Mouse (Mus musculus) ovary, adult 18-20 months (tissue): ENCODE data around the gene Ppox.
"Not testable (repeated sequence)": the region's sequence is repeated elsewhere in the genome, so short reads cannot be mapped to it uniquely, and the experiment has no call there.

Experiments
- DNase-seq: peaks from one replicate; pipeline ENCODE4 v3.0.0; 2022; ENCODE audit warnings: low spot score, mixed read lengths

Ppox gene

DNA sequence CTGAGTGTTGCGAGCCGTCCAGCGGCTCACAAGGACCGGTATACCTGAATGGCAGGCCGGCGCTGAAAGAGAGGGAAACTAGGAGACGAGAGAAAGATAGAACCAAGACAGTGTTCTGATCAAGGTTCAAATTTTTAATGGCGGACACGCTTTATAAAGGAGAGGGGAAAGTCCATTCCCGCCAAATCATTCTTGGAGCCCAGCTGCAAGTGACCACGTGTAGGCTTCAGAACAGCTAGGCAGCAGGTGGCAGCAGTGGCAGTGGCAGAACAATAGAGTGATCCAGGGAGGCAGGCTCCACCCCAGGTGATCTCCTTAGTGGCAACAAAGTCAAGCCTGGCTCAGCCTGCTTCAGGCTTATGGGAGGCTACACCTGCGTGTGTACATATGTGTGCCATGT lies 39.0 kb downstream of the Ppox start:
- DNase-seq = not testable (repeated sequence)

DNA sequence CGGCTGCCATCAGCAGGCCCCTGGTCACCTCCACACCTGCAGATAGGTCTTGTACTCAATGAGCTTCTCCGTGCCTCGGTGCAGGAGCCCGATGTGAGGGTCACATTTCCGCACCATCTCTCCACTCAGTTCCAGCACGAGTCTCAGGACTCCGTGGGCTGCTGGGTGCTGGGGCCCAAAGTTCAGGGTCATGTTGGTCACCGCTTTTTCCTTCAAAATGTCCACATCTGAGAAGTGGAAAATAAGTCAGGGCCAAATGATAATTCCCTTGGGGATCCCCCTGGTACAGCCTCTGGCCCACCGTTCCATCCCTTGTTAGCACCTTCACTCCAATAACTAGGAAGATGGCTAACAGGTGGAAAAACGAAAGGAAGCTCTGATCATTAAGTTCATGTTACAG lies 40.1 kb downstream of the Ppox start:
- no peak for DNase-seq

DNA sequence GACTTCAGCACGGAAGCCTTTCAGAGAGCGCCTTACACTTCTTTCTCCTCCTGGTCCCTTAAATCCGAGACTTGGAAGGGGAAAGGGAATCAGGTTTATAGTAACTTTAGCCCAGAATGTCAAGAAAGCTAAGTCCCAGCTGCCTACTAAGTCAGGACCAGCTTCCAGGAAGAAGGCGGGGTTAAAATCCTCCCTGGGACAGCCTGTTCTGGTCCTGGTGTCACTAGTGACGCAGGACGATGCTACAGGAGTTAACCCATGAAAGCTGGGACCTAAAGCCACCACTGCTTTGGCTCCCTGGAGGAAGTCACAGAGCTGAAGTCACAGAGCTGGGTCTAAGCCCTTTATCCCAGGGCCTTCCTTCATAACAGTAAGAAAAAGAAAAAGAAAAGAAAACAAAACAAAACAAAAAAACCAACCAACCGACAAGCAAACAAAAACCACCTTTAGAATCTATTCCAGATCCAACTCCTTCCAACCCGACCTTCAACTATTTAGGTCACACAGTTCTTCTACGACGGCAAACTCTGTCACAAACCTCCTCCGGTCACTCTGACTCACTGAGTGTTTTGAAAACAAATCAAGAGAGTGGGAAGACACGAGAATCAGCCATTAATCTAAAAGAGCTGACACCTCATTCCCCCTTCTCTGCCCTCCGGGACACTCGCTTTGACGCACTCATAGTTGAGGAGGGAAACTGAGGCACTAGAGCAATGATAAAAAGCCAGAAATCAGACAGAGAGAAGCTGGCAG lies 40.8 kb downstream of the Ppox start:
- no peak for DNase-seq

DNA sequence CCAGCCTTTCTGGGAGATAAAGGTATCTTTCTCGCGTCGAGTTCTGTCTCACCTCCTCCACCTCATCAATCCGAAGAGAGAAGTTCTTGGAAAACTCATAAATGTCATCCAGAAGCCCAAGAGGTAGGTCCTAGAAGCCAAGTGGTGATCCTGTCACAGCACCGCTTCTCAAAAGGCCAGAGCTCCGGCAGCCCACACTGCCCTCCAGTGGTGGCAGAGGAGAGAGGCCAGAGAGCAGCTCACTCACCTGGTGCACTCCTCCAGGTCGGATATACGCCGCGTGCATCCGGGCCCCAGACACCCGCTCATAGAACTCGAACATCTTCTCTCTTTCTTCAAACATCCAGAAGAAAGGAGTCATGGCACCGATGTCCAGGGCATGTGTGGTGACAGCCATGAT lies 42.5 kb downstream of the Ppox start:
- DNase-seq = no peak

DNA sequence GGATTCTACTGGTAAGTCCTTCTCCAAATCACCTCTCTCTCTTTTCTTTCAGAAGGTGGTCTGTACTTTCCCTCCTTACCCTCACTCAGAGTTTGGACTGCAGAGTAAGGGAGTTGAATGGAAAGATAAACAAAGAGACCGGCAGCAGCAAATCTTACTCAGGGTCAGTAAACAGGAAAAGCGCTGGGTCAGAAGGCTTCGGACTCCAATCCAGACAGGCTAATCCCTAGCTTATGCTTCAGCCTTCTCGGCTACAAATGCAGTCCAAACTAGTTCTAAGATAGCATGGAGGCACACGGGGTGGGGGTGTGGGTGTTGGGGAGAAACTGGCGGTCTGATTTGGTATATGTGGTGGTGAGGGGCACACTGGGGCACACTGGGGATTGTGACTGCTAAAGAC lies 43.5 kb downstream of the Ppox start:
- no peak for DNase-seq

DNA sequence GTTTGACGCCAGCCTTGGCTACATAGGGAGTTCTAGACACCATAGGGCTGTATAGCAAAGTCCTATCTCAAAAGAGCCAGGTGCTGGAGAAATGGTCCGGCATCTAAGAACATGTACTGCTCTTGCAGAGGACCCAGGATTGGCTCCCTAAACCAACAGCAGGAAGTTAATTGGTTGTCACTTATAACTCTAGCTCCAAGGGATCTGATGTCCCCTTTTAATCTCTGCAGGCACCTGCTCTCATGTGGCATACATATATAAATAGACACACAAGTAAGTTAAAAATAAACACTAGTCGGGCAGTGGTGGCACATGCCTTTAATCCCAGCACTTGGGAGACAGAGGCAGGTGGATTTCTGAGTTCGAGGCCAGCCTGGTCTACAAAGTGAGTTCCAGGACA lies 45.2 kb downstream of the Ppox start:
- DNase-seq = no peak

DNA sequence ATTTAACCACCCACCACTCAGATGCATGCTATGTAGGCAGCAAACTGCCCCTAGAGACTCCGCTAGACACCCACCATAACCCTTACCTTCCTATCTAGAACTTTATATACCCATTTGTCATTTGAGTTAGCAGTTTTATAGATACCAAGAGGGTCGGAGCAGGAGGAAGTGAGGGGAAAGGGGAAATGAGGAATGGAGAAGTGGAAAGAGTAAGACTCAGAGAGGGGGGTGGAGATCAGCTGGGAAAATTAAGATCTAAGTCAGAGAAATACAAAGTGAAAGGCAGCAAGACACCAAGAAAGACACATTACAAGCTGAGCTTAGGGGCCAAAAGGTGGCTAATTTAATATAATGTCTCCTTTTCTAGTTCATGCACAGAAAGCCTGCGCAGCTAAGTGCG lies 46.4 kb downstream of the Ppox start:
- DNase-seq = no peak

DNA sequence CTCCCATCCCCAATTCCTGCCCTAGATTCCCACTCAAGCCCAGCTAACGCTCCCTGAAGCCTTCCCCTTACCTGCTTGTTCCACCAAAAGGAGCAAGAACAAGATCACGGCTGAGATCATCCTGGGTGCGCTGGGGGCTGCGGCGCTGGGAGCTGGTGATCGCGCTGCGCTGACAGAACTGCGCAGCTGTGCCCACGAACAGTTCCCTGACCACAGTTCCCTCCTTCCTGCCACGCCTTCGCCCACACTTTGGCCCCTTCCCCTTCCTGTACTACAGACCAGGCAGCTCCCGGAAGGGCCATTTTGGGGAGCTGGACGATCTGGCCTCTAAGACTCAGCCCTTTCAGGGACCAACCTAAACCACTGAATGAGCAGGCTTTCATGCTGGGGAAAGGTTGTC lies 46.9 kb downstream of the Ppox start, which contains the start of gene Fcer1g:
Fcer1g (minus strand) TSS at position 240 of the 400 bp plus-strand sequence.
- no peak for DNase-seq

DNA sequence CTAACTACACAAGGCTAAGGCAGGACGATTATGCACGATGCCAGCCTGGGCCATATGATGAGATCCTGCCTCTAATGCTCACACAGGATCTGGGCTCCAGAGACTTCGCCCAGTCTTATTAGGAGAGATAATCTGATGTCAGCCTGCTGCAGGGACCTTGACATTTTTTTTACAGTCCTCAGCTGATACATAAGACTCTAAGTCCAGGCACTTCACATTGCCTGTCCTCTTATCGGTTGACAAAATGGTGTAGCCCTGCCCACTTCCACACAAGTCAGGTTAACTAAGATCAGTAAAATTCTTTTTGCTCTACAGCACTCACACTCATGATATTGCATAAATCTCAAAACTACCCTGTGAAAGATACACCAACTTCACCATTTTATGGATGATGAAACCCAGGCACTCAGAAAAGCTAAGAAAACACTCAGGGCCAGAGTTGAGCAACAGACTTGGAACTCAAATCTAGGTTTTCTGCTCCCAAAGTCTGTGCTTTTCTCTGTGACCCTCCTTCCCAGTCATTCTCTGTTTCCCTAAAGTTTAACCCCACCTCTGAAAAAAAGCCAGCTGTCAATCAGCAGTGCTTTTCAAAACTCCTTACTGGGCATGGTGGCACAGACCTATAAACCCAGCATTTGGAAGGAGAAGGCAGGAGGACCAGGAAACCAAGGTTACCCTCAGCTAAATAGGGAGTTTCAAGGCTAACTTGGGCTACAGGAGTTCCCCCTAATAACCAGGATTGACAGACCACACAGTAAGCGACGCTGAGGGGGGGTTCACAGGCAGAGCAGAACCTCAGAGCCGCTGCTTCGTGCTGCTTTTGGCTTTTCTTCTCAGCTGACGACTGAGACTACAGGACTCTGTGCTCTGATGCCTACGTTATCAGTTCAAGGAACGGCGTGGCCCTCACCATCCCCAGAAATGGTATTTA lies 47.9 kb downstream of the Ppox start:
- no peak for DNase-seq

DNA sequence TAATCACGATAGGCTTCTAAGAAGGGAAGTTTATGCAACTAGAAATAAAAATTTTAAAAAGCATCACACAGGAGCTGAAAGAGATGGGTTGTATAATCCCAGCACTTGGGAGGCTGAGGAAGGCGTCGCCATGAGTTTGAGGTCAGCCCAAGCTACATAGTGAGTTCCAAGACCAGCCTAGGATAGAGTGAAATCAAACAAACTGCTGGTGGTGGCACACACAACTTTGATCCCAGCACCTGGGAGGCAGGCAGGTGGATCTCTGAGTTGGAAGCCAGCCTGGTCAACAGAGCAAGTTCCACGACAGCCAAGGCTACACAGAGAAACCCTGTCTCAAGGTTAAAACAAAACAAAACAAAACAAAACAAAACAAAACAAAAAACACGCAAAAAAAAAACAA lies 48.6 kb downstream of the Ppox start:
- no peak for DNase-seq

DNA sequence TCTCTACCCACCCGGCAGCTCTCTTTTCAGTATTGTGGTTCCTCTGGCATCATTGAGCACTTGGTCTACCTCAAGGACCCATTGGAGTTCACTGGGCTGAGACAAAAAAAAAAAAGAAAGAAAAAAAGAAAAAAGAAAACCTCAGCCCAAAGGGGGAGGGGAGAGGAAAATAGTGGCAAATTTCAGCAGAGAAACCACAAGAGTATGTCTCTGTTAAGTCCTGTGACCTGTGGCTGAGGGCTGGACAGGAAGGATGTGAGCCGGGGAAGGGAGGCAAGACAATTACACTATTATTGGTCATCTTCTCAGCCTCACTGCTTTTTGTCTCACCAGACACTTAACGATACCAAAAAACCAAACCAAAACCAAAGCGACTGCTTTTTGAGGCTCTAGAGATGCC lies 49.1 kb downstream of the Ppox start:
- DNase-seq = no peak

DNA sequence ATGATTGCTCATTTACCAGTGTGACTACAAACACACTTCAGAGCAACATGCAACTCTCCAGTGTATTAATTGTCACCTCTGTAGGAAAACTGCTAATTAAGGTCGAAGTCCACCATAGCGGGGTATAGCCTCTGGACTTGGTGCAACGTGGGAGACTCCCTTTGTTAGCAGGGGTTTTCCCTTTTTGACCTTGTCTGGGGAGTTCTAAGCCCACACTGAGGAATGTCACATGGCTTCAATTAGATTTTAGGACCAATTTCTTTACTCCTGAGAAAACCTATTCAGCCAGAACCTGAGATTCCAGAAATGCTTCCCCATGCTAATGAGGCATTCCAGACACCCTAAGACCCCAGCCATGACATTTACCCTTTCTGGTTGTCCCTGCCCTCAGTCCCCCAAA lies 50.8 kb downstream of the Ppox start:
- DNase-seq = no peak

DNA sequence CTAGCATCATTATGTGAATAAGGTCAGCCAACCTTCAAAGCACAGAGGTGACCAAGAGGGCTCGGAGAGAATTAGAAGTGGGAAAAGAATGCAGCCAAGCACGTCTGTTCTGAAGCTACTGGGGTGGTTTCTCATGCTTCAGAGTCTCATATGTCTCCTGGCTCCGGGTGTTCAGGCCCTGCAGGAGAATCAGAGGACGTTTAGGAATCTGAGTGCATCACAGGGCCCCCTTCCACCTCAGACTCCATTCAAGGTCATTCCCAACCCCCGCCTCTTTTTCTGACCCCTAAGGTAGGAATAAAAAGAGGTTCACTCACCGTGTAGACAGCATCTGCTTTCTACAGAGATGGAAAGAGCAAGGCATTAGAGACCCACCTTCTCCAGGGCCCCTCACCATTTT lies 51.2 kb downstream of the Ppox start:
- DNase-seq = no peak

DNA sequence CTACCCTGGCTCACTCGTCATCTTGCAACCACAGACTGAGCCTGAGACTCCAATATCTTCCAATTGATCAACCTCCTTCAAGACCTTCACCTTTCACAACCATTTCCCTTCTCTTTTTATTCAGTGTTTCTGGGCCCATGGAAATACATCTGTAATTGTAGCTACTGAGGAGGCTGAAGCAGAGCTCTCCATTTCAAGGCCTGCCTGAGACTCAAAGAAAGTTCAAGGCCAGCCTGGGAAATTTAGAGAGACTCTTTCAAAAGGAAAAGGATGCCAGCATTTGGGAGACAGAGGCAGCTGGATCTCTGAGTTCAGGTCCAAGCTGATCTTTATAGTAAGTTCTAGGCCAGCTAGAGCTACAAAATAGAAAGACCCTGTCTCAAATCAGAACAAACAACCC lies 53.1 kb downstream of the Ppox start:
- no peak for DNase-seq

DNA sequence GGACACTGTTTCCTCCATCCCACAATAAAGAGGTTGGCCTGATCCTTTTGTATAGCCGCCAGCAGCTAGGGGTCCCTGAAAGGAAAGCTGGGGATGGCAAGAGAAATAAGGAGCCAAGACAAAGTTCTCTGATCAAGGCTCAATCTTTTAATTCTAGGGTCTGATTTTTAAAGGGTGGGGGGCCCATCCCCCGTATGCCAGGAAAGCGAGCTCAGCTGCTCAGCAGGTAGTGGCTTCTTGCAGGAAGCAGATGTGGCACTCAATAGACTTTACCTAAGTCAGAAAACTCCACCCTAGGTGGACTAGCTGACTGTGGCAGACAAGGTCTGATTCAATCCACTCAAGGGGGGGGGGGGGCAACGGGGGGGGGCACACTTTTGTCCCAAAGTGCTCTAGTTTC lies 54.2 kb downstream of the Ppox start:
- DNase-seq = no peak
